In genomic region chr10:74966850-74967451, GRCm38 (mm10) we compare ENCODE assay signal across 8 mouse cellular contexts. TPM values are rescaled to one million over a fixed set of nuclear protein-coding genes. Genes with fewer than 3 reads are reported as not detected.
DNase-seq lines count a peak whose midpoint lies in the region; ATAC-seq lines count a peak whose summit lies in the region.

Gene Gnaz, plus strand, starts transcription at chr10:74967177.

- peak within 1 kb of the TSS; percentile 72 for H3K4me3 ChIP-seq in hindbrain, embryonic 11.5 days (ENCODE audit: low read depth, low read length)
- peak within 1 kb of the TSS; percentile 67 for H3K4me3 ChIP-seq in lung, embryonic 16.5 days (ENCODE audit: low read length)

- WGBS in hindbrain, embryonic 11.5 days, result 2% methylated on average over 74 of the region's 83 CpGs
- WGBS in lung, embryonic 16.5 days, result under 1% methylated on average over 72 of the region's 83 CpGs

- no peaks in the 10 kb centered on the region for H3K36me3 ChIP-seq in hindbrain, embryonic 11.5 days (ENCODE audit: control insufficient read depth, insufficient read depth, low read length)
- no peaks in the 10 kb centered on the region for H3K36me3 ChIP-seq in lung, embryonic 16.5 days (ENCODE audit: control insufficient read depth, insufficient read depth, low read length)

- peak within 1 kb of the TSS; percentile 65 for H3K9ac ChIP-seq in hindbrain, embryonic 11.5 days (ENCODE audit: low read depth, low read length)
- H3K9ac ChIP-seq in lung, embryonic 16.5 days (ENCODE audit: low read length), result peak within 1 kb of the TSS; percentile 60

- DNase-seq in MN1 (ENCODE audit: low spot score), result peak; percentile 99
- DNase-seq in cerebellum, adult 9-10 months, result peak; percentile 98
- peak; percentile 97 to 99 for DNase-seq in frontal cortex, postnatal 10 days (ENCODE audit: low spot score in 2 of 2)
- peak; percentile 98 for DNase-seq in hindbrain, embryonic 11.5 days (ENCODE audit: low spot score)
- peak; percentile 98 for DNase-seq in layer of hippocampus, adult 9-11 months
- DNase-seq in ovary, postnatal 10 days (ENCODE audit: low spot score), result peak; percentile 96
- DNase-seq in thymus, postnatal 0 days (ENCODE audit: low spot score), result peak; percentile 95

- H3K4me1 ChIP-seq in hindbrain, embryonic 11.5 days (replicated peaks; ENCODE audit: control insufficient read depth, insufficient read depth, low read length), result peaks cover 8% of the 10 kb centered on the region; the same call in 1 of the 2 replicates
- H3K4me1 ChIP-seq in lung, embryonic 16.5 days (replicated peaks; ENCODE audit: control insufficient read depth, insufficient read depth, low read length), result peaks cover 6% of the 10 kb centered on the region; the same call in 1 of the 2 replicates

- peaks cover 2% of the 10 kb centered on the region; the same call in 1 of the 2 replicates for H3K27me3 ChIP-seq in hindbrain, embryonic 11.5 days (ENCODE audit: control insufficient read depth, insufficient read depth, low read length)
- H3K27me3 ChIP-seq in lung, embryonic 16.5 days (ENCODE audit: control insufficient read depth, insufficient read depth, low read depth, low read length), result peaks cover 3% of the 10 kb centered on the region; the same call in 1 of the 2 replicates

- H3K4me2 ChIP-seq in hindbrain, embryonic 11.5 days (replicated peaks; ENCODE audit: low read depth, low read length), result peak within 1 kb of the TSS; percentile 93
- H3K4me2 ChIP-seq in lung, embryonic 16.5 days (ENCODE audit: low read depth, low read length), result peak within 1 kb of the TSS; percentile 99

- peak; percentile 96 for ATAC-seq in hindbrain, embryonic 11.5 days (ENCODE audit: low FRiP score)
- peak; percentile 99 for ATAC-seq in lung, embryonic 16.5 days (ENCODE audit: low read depth)

- no peaks in the 10 kb centered on the region for H3K9me3 ChIP-seq in hindbrain, embryonic 11.5 days (ENCODE audit: control insufficient read depth, low read length)
- H3K9me3 ChIP-seq in lung, embryonic 16.5 days (ENCODE audit: control insufficient read depth, low read length), result no peaks in the 10 kb centered on the region

- peak within 1 kb of the TSS; percentile 39; the same call in 1 of the 2 replicates for H3K27ac ChIP-seq in hindbrain, embryonic 11.5 days (ENCODE audit: low read depth, low read length)
- no peak within 1 kb of the TSS for H3K27ac ChIP-seq in lung, embryonic 16.5 days (ENCODE audit: low read length)

RNA-seq across cellular contexts. Expression of gene Gnaz, which starts in this region (rescaled TPM):
- polyA plus RNA-seq in hindbrain, embryonic 11.5 days (2014; fragmentation: Nextera tagmentation; extraction: Ambion mirVana), result 14.0 and 14.7 TPM in 2 replicates
- polyA plus RNA-seq in lung, embryonic 16.5 days (2015; fragmentation: Nextera tagmentation; extraction: Ambion mirVana), result 1.9 and 2.1 TPM in 2 replicates
- 0.06 and 0.30 TPM in 2 replicates for polyA plus RNA-seq in thymus, postnatal 0 days (2015; fragmentation: Nextera tagmentation; extraction: Ambion mirVana)

Comparison
In these comparisons a context has a peak if more than half of its experiments do, and no peak if none do; other contexts are left out.
1. Peak in DNase-seq in thymus, postnatal 0 days; RNA of the gene not detected or under 1 TPM.